Mouse (Mus musculus) 3T3-L1 (cell line): Measurements from ENCODE around the gene Bace1.

Source experiments
- DNase-seq: peaks from one replicate; pipeline ENCODE4 v3.0.0-alpha.2; 2015; ENCODE audit warnings: low read depth, low spot score

The Bace1 gene

GRCm38 (mm10) chr9:45838434-45839138, at the start of gene Bace1:
Gene Bace1 (plus strand): TSS chr9:45838580.
- peak; percentile 89 for DNase-seq

GRCm38 (mm10) chr9:45791456-45792142, 46.8 kb upstream of the Bace1 start:
- DNase-seq: no peak

- no peak for DNase-seq
Measured at GRCm38 (mm10) chr9:45792235-45792634, 46.1 kb upstream of the Bace1 start.

GRCm38 (mm10) chr9:45793697-45794096, 44.7 kb upstream of the Bace1 start:
- DNase-seq: no peak

GRCm38 (mm10) chr9:45795722-45796121, 42.7 kb upstream of the Bace1 start:
- DNase-seq: peak; percentile 85

- DNase-seq: peak; percentile 20
Measured at GRCm38 (mm10) chr9:45797271-45797670, 41.1 kb upstream of the Bace1 start.

- peak; percentile 42 for DNase-seq
Measured at GRCm38 (mm10) chr9:45798467-45799164, 39.8 kb upstream of the Bace1 start.

GRCm38 (mm10) chr9:45799402-45799801, 39.0 kb upstream of the Bace1 start:
- DNase-seq: no peak

- DNase-seq: no peak
Measured at GRCm38 (mm10) chr9:45803070-45803774, 35.2 kb upstream of the Bace1 start.

- DNase-seq: no peak
Measured at GRCm38 (mm10) chr9:45806847-45807246, 31.5 kb upstream of the Bace1 start.

GRCm38 (mm10) chr9:45807337-45807736, 31.0 kb upstream of the Bace1 start:
- no peak for DNase-seq

- DNase-seq: no peak
Measured at GRCm38 (mm10) chr9:45807761-45808160, 30.6 kb upstream of the Bace1 start.

GRCm38 (mm10) chr9:45811946-45812345, 26.4 kb upstream of the Bace1 start:
- no peak for DNase-seq

- DNase-seq: no peak
Measured at GRCm38 (mm10) chr9:45815113-45815512, 23.3 kb upstream of the Bace1 start.

- DNase-seq: no peak
Measured at GRCm38 (mm10) chr9:45815525-45815924, 22.9 kb upstream of the Bace1 start.

GRCm38 (mm10) chr9:45818406-45819011, 19.9 kb upstream of the Bace1 start:
- DNase-seq: no peak

- DNase-seq: peak; percentile 48
Measured at GRCm38 (mm10) chr9:45827663-45828290, 10.6 kb upstream of the Bace1 start.

GRCm38 (mm10) chr9:45828291-45828963, 10.0 kb upstream of the Bace1 start, which contains the start of gene Cep164:
Gene Cep164 (minus strand): TSS chr9:45828691.
- DNase-seq: peak; percentile 96

- peak; percentile 89 for DNase-seq
Measured at GRCm38 (mm10) chr9:45829107-45829506, 9.3 kb upstream of the Bace1 start.

GRCm38 (mm10) chr9:45832898-45833297, 5.5 kb upstream of the Bace1 start:
- DNase-seq: no peak
